Mouse (Mus musculus) lung, adult 2 months (tissue): ENCODE measurements around the gene Fbxl12. TPM values are rescaled to one million over a fixed set of nuclear protein-coding genes. Genes with fewer than 3 reads are reported as not detected.
"Not testable (repeated sequence)": the region's sequence is repeated elsewhere in the genome, so short reads cannot be mapped to it uniquely, and the experiment has no call there.

Experiments
- DNase-seq: peaks from one replicate; pipeline ENCODE4 v3.0.0; 2022
- H3K4me1 ChIP-seq: fragments of 200-500 bp; 2 replicates; pipeline ENCODE4 v1.6.1; 2011; ENCODE audit warnings: low read length; ENCODE audit not compliant: control insufficient read depth, insufficient read depth
- H3K4me3 ChIP-seq: fragments of 200-500 bp; replicated peaks from 2 replicates; pipeline ENCODE3; 2011; ENCODE audit warnings: low read depth, mild to moderate bottlenecking, control low read depth, low read length; ENCODE audit errors: extremely low read depth
- CTCF ChIP-seq: fragments of 200-500 bp; IDR thresholded peaks from 2 replicates; pipeline ENCODE4 v1.5.1; 2011; ENCODE audit warnings: mild to moderate bottlenecking, low read length, control low read depth; ENCODE audit not compliant: insufficient read depth
- POLR2A ChIP-seq: fragments of 200-500 bp; IDR thresholded peaks from 2 replicates; pipeline ENCODE4 v1.6.1; 2011; ENCODE audit warnings: low read depth, mild to moderate bottlenecking, control low read depth, low read length, borderline replicate concordance; ENCODE audit errors: extremely low read depth
- WGBS: fragments of 180-500 bp; shearing (Covaris S2); methylation state at CpG from one replicate; pipeline ENCODE4 v1.1.7; 2018; 5-methylcytosine and 5-hydroxymethylcytosine counted together
- polyA plus RNA-seq: library from polyadenylated mRNA; depleted of rRNA; stranded (reverse); fragments of >200 nt; gene quantifications from 2 replicates; pipeline ENCODE4 v1.2.3, GENCODE M21; 2012

Gene Fbxl12
- polyA plus RNA-seq, 1 experiment = 55.6 TPM

- 86% methylated on average over 2 of the region's 2 CpGs for WGBS
Observed at GRCm38 (mm10) chr9:20636790-20637189, 7.8 kb downstream of the Fbxl12 start.

GRCm38 (mm10) chr9:20636256-20636655 is 8.3 kb downstream of the Fbxl12 start:
- H3K4me1 ChIP-seq = peaks cover 2% of the 10 kb centered on the region; the same call in 1 of the 2 replicates
- H3K4me3 ChIP-seq = no peak overlapping the region
- 66% methylated on average over 3 of the region's 3 CpGs for WGBS
- TF ChIP-seq POLR2A (no peak), CTCF (no peak)
- no peak for DNase-seq

More at GRCm38 (mm10) chr9:20636790-20637189, 7.8 kb downstream of the Fbxl12 start:
- TF ChIP-seq CTCF = no peak
- no peak for TF ChIP-seq POLR2A
- no peak for DNase-seq
- Histone ChIP-seq H3K4me1 (peaks cover 5% of the 10 kb centered on the region; the same call in 1 of the 2 replicates), H3K4me3 (no peak overlapping the region)

- DNase-seq, H3K4me1 ChIP-seq, H3K4me3 ChIP-seq: not testable (repeated sequence)
- WGBS = 91% methylated on average over 8 of the region's 8 CpGs
Observed at GRCm38 (mm10) chr9:20635676-20636075, 8.9 kb downstream of the Fbxl12 start.

- 87% methylated on average over 2 of the region's 2 CpGs for WGBS
- DNase-seq = no peak
- TF ChIP-seq POLR2A = no peak
- no peak for TF ChIP-seq CTCF
- Histone ChIP-seq H3K4me3 (no peak overlapping the region), H3K4me1 (no peaks in the 10 kb centered on the region)
Observed at GRCm38 (mm10) chr9:20631332-20631731, 13.2 kb downstream of the Fbxl12 start.

- DNase-seq = no peak
- TF ChIP-seq CTCF (no peak), POLR2A (no peak)
- Histone ChIP-seq H3K4me3 (no peak overlapping the region), H3K4me1 (no peaks in the 10 kb centered on the region)
- WGBS = 71% methylated on average over 2 of the region's 2 CpGs
Observed at GRCm38 (mm10) chr9:20616685-20617084, 27.9 kb downstream of the Fbxl12 start.

DNA sequence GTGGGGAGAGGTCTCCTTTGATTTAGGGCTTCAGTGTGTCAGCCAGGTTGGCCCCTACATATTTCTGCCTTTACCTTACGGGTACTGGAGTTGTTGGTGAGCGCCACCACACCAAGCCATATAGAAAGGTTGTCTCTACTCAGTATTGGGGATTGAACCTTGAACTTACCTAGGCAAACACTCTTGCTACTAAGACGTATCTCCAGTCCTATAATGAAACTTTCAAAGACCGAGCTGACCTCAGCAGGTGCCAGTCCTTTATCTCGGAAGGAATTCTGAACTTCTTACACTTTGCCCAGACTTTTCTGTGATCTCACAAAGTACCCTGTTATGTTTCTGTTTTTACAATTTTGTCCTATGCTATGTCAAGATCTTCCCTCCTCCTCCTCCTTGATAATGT is 32.6 kb downstream of the Fbxl12 start:
- 82% methylated on average over 5 of the region's 5 CpGs for WGBS
- no peak overlapping the region for H3K4me3 ChIP-seq
- H3K4me1 ChIP-seq = no peaks in the 10 kb centered on the region
- no peak for DNase-seq
- TF ChIP-seq POLR2A (no peak), CTCF (no peak)

GRCm38 (mm10) chr9:20609831-20610464 is 34.6 kb downstream of the Fbxl12 start:
- 73% methylated on average over 5 of the region's 5 CpGs for WGBS
- TF ChIP-seq CTCF (no peak), POLR2A (no peak)
- no peaks in the 10 kb centered on the region for H3K4me1 ChIP-seq
- H3K4me3 ChIP-seq = no peak overlapping the region
- no peak for DNase-seq

DNA sequence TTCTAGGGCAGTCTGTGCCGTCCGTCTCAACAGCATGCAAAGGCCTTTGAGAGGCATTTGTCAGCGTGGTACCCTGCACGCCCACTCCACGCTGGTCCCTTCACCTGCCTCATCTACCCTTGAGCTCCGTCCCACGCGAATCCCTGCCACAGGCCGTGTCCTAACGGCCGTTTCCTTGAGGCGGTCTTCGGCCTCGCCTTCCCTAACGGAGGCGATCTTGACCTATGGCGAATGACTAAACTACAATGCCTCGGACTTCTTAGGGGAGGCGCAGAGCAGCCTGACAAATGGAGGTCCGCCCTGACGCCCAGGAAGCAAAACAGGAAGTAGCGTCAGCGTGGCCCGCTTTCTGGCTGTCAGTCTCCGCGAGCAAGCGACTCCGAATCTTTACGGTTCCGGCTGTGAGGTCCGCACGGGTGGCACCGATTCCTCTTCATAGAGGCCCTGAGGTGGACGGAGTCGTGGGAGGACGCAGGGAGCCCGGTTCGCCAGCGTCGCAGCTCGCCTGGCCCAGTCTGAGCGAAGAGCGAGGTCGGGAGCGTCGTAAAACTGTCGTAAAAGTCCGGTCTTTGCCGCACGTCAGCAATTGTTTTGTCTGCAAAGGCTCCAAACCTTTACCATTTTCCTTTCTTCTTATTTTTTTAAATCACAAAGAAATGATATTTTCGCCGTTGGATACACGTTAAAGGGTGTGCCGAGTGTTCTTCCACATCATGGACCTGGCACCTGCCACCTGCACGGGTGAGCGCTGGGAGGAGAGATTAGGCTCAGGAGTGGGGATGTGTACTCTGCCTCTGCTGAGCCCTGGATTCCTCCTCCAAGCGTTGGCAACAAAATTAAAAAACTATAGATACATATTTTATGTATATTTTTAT is 37.2 kb downstream of the Fbxl12 start:
- no peak for TF ChIP-seq CTCF
- TF ChIP-seq POLR2A = peak; percentile 57; the same call in 1 of the 2 replicates
- WGBS = under 1% methylated on average over 57 of the region's 57 CpGs
- H3K4me1 ChIP-seq = no peaks in the 10 kb centered on the region
- H3K4me3 ChIP-seq = peak overlapping the region; percentile 91
- DNase-seq = peak; percentile 94

DNA sequence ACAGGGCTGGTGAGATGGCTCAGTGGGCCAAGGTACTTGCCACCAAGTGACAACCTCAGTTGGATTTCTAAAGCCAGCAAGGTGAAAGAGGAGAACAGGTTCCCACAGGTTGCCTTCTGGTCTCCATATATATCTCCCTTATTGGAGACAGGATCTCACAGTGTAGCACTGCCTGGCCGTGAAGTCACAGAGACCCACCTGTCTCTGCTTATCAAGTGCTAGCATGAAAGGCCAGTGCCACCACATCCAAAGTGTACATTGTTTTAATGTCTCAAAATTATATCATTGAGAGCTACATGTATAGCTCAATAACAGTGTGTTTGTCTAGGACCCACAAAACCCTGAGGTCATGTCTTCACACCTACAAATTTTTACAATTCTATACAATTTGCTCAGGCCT is 38.3 kb downstream of the Fbxl12 start:
- H3K4me1 ChIP-seq = no peaks in the 10 kb centered on the region
- no peak for TF ChIP-seq CTCF
- no peak for TF ChIP-seq POLR2A
- no peak overlapping the region for H3K4me3 ChIP-seq
- DNase-seq = no peak
- WGBS = 91% methylated on average over 1 of the region's 1 CpGs

DNA sequence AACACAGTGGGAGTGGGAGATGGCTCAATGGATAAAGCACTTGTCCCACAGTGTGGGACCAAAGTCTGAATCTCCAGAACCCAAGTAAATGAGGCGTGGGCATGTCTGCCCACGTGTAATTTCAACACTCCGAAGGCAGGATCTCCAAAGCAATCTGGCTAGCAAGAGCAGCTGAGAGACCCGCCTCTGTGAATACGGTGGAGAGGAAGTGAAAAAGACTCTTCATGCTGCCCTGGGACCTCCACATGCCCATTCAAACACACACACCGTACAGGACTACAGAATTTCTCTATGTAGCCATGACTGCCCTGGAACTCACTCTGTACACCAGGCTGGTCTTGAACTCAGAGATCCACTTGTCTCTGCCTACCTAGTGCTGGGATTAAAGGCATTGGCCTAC is 43.3 kb downstream of the Fbxl12 start:
- 73% methylated on average over 6 of the region's 6 CpGs for WGBS

More for the DNA sequence above, 43.3 kb downstream of the Fbxl12 start:
- Histone ChIP-seq H3K4me3 (no peak overlapping the region), H3K4me1 (no peaks in the 10 kb centered on the region)
- TF ChIP-seq POLR2A (no peak), CTCF (no peak)
- DNase-seq = no peak
